16 mouse cellular contexts compared by ENCODE assay signal in the genomic region with DNA sequence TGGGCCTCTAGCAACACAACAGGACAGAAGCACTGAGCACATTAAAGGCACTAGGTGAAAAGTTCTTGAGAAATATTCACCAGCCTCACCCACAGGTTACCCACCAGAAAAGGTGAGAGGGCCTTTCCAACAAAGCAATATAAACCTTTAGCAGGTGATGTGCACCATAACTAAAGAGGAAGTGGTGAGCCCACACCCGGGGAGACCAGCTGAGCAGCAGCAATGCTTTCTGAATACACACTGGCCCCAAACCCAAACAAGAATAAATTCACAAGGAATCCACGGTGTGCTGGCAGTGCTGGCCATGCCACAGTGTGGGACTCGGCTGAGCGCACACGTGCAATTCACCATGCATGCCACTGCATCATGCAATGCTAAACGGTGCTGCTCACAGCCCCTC.
A peak's percentile ranks its signal among the peaks of the same experiment; 100 is the strongest.
DNase-seq lines count a peak whose midpoint lies in the region; ATAC-seq and TF ChIP-seq lines count a peak whose summit lies in the region.
"Had no signal": no experiment of that assay in that cellular context is flagged by ENCODE, and none has a peak within 500 bp of the region (broad histone marks: within the 10 kb centered on the region; RNA-seq: fewer than 3 reads in every experiment).

No protein-coding gene starts in this region.

- peak overlapping the region; percentile 44; the same call in 1 of the 2 replicates for H3K27ac ChIP-seq in gastrocnemius, adult 2 months
- H3K27ac ChIP-seq: heart, embryonic 10.5 days; lung, embryonic 15.5 days; midbrain, embryonic 12.5 days had no signal

- TF ChIP-seq CTCF in gastrocnemius, adult 2 months (IDR thresholded peaks at IDR 0.05) = no peak

- intact Hi-C loops in gastrocnemius, adult 2 months (cut with DNase I) = no loop called here
- intact Hi-C loops in left cerebral cortex, postnatal 4 days (cut with DNase I) = no loop called here

- no peak for DNase-seq in gastrocnemius, adult 2 months
- DNase-seq in gastrocnemius, adult 8-10 months (ENCODE audit: low spot score in 2 of 2) = no peak
- DNase-seq in A20 (ENCODE audit: low read depth, low spot score) = peak; percentile 59
- DNase-seq in T-cell, adult 2 months (ENCODE audit: low spot score) = peak; percentile 66
- no peak for DNase-seq in left cerebral cortex, postnatal 4 days
- DNase-seq in cerebellum, postnatal 36 days = no peak
- no peak for DNase-seq in left cerebral cortex, adult 9 months (ENCODE audit: low spot score in 2 of 2)
- DNase-seq: cerebellum, adult 9-10 months; gastrocnemius, postnatal 25 days had no signal

- no peak overlapping the region for H3K4me3 ChIP-seq in gastrocnemius, adult 2 months
- H3K4me3 ChIP-seq: erythroblast, embryonic 14.5 days; heart, embryonic 10.5 days; lung, embryonic 15.5 days; midbrain, embryonic 12.5 days had no signal

- ATAC-seq in megakaryocyte progenitor cell, adult 5-6 weeks (replicated peaks; ENCODE audit: poor library complexity) = 0 out of 2 replicates have a peak, but pooled peaks have one; percentile 14
- ATAC-seq: intestine, postnatal 0 days; Patski had no signal

Comparison
In these comparisons a context has a peak if more than half of its experiments do, and no peak if none do; other contexts are left out.
1. DNase-seq: peak in A20 (single experiment) and T-cell, adult 2 months (single experiment); none in gastrocnemius, adult 2 months (single experiment), gastrocnemius, adult 8-10 months (0 of 2), left cerebral cortex, postnatal 4 days (single experiment), cerebellum, postnatal 36 days (0 of 2) and left cerebral cortex, adult 9 months (0 of 2).